Mouse (Mus musculus) monocyte, adult 5-6 weeks (primary cell): ENCODE results near the gene Cd164. TPM values are rescaled to one million over a fixed set of nuclear protein-coding genes. Genes with fewer than 3 reads are reported as not detected.

ENCODE experiments used
- ATAC-seq: fragments of 153-309, 156-312 bp; replicated peaks from 2 replicates; pipeline ENCODE4 v1.8.0; 2017; ENCODE audit warnings: mild to moderate bottlenecking; ENCODE audit not compliant: low TSS enrichment, insufficient number of reproducible peaks, severe bottlenecking, poor library complexity, low FRiP score
- total RNA-seq: library from RNA; stranded (forward); fragments of 200-1000, 200-491, 200-594 nt; gene quantifications from 3 replicates; pipeline ENCODE4 v1.2.3, GENCODE M21; 2017

Gene Cd164
- total RNA-seq, 1 experiment from 2014 or later, result 92.3 TPM

DNA sequence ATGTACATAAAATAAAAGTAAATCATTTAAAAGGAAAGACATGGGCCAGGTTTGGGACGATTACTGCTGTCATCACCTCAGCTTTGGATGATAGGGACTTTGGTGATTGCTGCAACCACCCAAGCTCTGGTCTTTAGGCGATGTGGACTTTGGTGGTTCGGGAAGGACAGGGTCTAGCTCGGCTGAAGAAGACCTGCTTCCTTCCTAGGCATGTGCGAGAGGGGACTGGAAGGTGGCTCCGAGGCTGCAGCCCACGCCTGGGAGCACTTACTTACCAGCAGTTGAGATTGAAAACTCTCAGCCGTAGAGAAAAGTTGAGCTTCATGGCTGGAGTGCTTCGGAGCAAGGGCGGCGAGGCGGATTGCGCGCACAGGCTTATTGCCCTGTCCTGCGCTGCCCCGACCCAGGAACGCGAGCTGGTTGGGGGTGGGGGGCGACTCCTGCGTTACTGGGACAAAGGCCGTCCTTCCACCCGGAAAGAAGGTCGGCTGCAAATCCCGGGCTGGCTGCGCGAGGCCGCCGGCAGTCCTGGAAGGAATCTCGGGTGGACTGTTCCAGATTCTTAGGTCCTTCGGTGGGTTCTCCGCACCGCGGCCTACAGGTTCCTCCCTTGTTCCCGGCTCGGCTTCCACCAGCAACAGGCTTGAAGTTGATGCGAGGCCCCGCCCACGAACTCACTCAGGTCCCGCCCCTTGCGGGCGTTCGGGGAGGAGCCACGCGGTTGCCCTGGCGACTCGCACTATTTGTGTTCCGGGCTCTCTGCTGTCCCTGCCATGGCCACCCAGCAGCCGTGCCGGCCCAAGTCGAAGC is 29.3 kb upstream of the Cd164 start, which contains the start of the genes Smpd2 and Ppil6:
Gene Smpd2, minus strand, starts transcription at position 662 of the 810 bp plus-strand sequence.
Gene Ppil6, plus strand, starts transcription at position 732 of the 810 bp plus-strand sequence.
- ATAC-seq, result peak; percentile 92

DNA sequence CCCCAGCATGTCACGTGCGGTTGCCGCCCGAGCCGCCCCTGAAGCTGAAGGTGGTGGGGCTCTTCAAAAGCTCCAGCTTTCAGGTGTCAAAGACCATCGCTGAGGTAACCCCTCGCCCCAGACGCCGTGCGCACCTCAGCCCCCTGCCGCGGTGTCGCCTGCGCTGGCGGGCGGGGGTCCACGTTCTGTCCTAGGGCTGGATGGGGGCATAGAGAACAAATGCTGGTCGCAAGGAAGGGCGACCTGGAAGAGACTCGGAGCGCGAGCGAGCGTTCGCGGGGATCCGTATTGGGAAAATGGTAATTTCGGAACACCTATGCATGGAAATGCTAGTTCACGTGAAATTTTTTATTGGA is 28.7 kb upstream of the Cd164 start:
- ATAC-seq, result no peak

DNA sequence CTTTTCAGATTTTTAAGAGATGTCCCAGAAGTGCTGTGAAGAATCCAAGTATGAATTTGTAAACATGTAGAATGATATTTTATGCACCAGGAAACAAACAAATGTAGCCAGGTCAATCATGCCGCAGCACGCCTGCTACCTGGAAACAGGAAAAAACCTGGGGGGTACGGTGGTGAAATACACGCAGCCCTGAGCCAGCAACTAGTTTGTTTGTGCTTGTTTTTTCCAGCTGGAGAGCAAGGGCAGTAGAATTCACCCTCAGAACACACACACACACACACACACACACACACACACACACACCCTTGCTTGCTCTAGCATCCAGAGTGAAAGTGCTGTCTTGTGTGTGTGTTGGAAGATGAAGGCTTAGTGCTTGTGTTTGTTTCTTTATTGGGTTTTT is 28.1 kb upstream of the Cd164 start:
- ATAC-seq, result no peak

DNA sequence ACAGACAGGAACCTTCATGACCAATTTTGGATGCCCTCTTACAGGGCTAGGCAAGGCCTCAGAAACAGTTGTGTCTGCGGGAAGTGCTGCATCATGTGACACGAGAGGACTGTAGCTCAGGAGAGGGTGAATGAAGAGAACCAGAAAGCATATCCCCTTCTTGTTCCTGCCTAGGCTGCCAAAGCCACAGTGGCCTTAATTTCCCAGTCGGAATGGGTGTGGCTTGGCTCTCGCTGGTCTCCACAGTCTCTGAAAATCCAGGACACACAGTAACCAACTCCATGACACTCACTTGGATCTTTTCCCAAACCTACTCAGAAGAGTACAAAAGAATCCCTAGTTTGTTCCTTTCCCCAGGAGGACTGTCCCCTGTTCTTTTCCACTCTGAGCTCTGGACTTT is 18.3 kb upstream of the Cd164 start:
- no peak for ATAC-seq

DNA sequence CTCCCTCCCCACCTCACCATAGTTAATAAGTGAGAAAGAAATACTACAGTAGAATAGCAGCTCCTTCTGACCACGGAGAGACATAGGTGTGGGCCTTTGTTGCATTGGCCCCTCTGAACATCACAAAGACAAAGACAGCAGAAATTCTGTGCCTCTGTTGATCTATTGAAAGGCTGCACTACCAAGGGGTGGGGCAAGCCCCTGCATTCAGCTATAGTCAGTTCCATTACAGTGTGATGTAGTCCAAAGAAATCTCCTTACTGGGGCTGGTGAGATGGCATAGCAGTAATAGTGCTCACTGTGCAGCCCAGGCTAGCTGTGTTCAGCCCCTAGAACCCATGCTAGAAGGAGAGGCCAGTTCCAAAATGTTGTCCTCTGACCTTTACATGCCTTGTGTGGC is 14.2 kb upstream of the Cd164 start:
- no peak for ATAC-seq

DNA sequence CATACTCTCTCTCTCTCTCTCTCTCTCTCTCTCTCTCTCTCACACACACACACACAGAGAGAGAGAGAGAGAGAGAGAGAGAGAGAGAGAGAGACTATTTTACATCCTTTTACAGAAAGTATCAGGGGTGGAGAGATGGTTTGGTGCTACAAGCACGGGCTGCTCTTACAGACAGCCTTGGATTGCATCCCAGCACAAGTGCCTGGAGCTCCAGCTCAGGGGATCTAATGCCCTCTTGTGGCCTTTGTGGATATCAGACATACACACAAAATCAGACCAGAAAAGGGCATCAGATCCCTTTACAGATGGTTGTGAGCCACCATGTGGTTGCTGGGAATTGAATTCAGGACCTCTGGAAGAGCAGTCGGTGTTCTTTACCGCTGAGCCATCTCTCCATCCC is 13.8 kb upstream of the Cd164 start:
- ATAC-seq, result peak; percentile 60

DNA sequence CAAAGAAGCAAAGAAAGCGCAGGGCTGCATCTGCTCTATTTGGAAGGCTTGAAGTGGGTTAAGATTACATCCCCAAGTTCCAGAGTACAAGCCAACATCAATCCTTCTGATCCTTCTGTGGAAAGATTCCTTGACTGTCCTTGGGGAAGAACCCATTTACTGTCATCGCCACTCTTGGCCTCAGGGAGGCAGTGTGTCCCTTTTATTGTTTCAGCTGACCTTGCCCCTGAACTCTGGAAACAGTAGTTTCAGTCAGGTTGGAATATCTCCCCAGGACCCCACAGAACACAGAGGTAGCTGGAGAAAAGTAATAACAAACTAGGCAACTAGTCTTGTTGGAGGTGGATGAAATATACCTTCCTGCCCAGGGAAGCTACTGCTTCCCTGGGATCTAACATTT is 10.1 kb upstream of the Cd164 start:
- no peak; the same call in 1 of the 2 replicates for ATAC-seq

DNA sequence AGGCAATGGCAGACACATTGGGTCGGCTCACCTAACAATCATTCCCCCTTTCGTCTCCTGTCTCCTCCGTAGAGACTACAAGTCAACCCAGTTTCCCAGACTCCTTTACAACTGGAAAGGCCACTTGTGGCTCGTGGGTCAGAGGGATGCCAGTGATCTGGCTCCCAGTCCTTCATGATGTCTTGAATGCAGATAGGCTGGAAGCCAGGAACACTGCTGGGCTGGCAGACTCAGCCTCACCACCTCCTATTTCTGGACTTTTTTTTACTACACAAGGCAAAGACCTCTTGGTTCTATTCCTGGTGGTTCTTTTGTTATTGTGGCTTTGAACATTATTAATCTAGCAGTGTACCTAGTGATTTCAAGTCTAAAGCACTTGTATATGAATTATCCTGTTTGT is 4.9 kb upstream of the Cd164 start:
- ATAC-seq, result no peak

DNA sequence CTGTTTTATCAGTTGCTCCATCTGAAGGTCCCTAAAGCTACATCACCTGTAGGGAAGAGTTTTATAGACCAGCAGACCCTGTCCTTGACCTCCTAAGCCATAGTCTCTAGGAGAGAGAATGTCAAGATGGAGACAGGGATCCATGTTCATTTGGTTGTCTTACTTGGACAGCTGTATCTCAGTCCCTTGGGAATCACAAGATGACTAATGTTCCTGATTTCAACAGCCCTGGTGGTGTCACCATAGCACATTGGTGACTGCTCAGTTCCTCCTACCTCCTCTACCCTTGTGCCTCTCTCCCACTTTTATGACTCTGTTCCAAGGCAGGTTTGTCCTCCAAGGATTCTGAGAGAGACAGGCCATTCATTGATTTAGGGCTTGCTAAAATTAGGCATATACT is 4.3 kb upstream of the Cd164 start:
- ATAC-seq, result no peak

DNA sequence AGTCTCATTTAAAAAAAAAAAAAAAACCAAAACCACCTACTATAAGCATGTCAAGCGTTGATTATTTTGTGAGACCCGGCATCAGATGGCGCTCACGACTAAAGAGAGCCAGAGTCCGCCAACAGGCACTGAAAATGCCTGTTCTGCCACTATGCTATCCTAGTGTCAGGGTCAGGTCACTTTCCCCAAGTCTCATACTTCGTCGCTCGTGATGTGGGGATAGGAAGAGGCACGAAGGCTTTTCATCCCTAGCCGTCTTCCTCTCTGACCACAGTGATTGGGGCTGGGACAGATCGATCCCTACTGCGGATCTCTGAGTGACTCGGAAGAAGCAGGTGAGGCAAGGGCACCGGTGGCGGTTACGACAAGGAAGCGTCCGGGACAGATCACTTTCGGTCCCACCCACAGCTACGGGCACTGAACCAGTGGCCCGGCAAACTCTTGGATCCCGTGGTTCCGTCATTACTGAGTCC is 670 bp upstream of the Cd164 start:
- ATAC-seq, result peak; percentile 27

DNA sequence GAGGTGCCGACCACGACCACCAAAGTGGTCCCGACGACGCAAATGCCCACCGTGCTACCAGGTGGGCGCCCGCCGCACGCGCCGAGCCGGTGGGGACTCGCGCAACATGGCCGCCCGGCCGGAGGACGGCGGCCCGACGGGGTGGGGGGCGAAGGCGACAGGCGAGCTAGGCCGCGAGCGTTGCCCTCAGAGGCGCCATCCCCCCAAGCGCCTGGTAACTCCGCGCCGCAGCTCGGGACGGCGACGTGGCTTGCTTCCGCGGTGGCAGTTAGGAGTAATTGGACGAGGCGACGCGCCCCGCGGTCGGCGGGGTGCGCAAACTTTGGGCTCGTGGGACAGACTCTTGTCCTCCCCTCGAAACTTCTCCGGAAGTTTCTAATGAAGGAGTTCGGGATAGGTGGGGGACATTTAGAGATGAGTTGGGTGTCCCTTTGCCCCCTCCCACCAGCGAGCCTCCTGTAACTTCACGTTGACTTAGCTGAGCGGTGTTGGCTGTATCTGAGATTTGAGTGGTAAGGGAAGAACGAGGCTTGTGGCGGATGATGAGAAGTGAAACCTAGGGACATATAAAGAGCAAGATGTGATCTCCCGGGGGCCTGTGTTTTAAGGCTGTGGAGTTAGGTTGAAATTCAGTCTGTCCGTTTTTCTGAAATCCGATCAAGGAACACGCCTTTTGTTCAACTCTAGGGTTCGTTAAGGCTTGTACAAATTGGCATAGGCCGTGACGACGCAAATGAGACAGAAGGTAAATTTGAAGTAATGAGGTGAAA is 611 bp downstream of the Cd164 start:
- no peak for ATAC-seq

DNA sequence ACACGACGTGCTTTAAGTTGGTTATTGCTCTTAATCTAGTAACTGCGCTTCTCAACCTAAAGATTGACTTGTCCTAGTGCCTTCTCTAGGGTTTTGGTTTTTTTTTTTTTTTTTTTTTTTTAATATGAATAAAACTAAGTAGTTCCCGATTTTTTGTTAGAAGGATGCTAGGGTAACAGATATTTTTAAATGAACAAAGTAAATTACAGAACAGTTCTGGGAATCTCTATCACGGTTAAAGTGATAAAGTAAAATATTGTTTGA is 1.1 kb downstream of the Cd164 start:
- ATAC-seq, result no peak

DNA sequence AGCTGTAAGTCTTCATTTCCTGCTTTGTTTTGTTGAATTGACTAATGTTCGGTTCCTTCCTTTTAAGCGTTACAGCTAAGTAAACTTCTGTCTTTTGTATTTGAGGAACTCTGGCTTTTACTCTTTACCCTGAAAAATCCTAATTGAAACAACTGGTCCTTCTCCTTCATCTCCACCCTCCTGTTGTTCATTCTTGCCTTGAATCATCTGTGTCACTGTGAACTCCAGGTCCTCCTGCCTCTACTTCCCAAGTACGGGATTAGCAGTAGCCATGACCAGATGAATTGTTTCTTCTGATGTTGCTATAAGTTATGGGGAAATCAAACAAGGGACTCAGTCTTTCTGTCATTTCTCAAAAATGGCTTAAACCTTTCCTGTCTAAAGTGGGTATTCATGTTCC is 4.2 kb downstream of the Cd164 start:
- no peak for ATAC-seq

DNA sequence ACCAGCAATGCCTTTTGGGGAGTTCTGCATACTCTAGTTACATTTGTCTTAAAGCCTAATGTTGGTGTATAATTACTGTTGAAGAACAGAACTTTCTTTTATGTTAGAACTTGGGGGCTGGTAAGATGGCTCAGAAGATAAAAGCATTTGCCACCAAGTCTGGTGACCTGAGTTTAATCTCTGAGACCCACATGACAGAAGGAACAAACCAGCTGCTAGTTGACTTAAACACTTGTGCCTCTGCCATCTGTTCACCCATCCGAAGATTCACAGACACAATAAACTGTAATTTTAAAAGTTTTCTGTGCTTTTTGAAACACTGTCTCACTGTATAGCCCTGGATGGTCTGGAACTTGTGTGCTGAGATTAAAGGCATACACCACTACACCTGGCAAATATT is 6.5 kb downstream of the Cd164 start:
- no peak for ATAC-seq

DNA sequence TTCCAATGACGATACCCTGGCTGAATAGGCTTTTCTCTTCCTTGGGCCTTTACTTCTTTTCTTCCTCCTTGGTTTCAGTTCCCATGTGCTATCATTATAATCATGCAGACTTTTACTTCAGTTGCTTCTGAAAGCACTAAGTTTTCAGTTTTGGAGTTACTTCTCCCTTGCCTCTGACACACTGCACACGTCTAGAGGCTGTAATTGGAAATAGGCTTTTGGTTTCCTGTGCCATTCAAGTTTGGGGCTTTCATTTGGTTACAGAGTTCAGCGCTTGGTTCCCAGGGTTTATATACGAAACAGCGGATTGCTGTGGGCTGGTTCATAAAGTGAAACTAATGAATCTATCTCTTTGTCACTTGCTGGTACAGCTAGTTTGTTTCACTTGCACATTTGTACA is 10.8 kb downstream of the Cd164 start:
- no peak for ATAC-seq

DNA sequence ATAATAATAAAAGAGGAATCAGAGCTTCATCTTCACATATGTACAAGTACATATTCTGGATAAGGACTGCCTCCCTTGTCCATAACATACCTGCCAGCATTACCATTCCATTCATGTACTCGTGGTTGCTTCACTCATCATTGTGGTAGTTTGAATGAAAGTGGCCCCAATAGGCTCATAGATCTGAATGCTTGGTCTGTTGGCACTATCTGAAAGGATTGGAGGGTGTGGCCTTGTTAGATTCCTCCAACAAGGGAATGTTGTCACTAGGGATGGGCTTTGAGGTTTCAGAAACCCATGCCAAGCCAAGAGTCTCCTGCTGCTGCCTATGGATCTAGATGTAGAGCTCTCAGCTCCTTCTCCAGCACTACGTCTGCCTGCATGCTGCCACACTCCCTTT is 16.8 kb downstream of the Cd164 start:
- ATAC-seq, result no peak

DNA sequence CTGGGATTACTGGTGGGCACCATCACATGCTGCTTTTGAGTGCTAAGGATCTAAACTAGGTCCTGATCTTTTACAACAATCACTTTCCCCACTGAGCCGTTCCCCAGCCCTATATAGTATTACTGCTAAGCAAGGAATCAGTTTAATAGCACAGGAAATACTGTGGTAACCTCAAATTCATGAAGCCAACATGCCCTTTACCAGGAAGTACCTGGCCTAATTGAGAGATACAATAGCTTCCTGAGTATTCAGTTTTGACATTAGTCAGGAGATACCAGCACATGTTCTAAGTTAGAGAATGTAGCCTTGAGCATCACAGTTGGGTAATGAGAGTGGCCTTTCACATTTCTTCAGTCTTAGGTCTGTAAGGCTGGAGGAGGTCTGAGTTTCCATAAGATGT is 17.5 kb downstream of the Cd164 start:
- no peak for ATAC-seq

DNA sequence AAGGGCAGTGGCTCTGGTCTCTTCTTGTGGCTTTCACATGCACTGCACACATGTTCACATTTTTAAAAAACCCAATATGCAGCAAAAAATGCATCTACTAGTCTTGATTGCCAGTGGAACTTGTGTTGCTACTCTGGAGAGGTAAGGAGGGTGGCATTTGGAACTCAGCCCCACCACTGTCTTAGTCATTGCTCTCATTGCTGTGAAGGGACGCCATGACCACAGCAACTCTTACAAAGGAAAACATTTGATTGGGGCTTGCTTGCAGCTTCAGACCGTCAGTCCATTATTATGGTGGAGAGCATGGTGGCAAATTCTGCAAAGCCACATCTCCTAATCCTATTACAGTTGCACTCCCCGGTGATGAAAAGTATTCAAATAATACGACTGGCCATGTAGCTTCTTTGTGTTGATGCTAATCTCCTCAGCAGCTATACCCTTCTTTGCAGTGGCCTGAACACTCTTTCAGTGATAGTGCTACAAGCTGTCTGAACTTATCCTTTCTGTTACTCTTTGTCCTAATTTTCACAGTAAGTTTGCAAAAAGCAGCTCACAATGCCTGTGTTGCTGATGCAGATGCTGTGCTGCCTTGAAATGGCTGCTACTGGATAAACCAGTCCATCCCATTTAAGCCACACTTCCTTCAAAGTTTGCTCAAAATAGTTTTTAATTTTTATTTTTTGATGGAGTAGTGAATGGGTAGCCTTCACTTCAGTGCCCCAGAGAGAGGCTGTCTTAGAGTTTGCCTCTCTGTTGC is 18.2 kb downstream of the Cd164 start:
- ATAC-seq, result no peak

DNA sequence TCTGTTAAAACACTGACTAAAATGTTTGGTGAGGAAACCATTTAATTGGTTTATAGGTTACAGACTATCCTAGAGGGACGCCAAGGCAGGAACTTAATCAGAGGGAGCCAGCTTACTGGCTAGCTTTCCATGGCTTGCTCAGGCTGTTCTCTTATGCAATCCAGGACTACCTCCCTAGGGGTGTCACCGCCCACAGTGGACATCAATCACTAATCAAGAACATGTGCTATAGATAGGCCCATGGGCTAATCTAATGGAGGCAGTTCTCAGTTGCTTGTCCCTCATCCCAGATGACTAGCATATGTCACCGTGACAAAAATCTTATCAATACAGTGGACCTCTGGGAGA is 18.7 kb downstream of the Cd164 start:
- no peak for ATAC-seq

DNA sequence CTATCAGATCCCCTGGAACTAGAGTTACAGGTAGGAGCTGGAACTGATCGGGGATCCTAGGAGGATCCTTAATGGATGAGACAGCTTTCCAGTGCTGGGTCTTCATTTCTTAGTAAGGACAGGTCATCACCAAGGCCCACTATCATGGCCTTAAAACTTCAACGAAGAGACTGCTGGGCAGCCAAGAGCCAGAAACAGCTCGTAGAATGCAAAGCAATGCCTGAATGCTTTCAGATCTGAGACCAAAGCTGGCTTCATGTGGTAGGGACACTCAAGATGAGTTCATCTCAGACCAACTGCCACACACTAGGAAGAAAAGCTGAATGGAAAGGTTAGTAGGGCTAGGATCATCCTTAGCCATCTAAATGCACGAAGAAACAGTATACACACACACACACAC is 19.8 kb downstream of the Cd164 start:
- ATAC-seq, result no peak
